Mouse (Mus musculus) embryonic facial prominence, embryonic 12.5 days (tissue): ENCODE results near the gene 6030408B16Rik. TPM values are rescaled to one million over a fixed set of nuclear protein-coding genes. Genes with fewer than 3 reads are reported as not detected.
A peak's percentile ranks its signal among the peaks of the same experiment; 100 is the strongest.

Source experiments
- ATAC-seq: fragments of 200-750 bp; cut with Nextera tagmentation; 2 replicates; pipeline ENCODE4 v1.8.0; 2017; ENCODE audit not compliant: insufficient number of reproducible peaks, insufficient read depth, low FRiP score, low TSS enrichment
- H3K27ac ChIP-seq: fragments of 300-500 bp; sonication (generic); 2 replicates; pipeline ENCODE4 v1.5.1; 2016; ENCODE audit warnings: mild to moderate bottlenecking
- H3K27me3 ChIP-seq: fragments of 300-500 bp; sonication (generic); 2 replicates; pipeline ENCODE4 v1.6.1; 2016; ENCODE audit warnings: mild to moderate bottlenecking, moderate library complexity
- H3K36me3 ChIP-seq: fragments of 300-500 bp; sonication (generic); 2 replicates; pipeline ENCODE4 v1.6.1; 2016; ENCODE audit warnings: mild to moderate bottlenecking
- H3K4me1 ChIP-seq: fragments of 300-500 bp; sonication (generic); 2 replicates; pipeline ENCODE4 v1.6.1; 2016
- H3K4me2 ChIP-seq: fragments of 300-500 bp; sonication (generic); replicated peaks from 2 replicates; pipeline ENCODE4 v1.6.1; 2016; ENCODE audit warnings: mild to moderate bottlenecking, moderate library complexity
- H3K4me3 ChIP-seq: fragments of 300-500 bp; sonication (generic); 2 replicates; pipeline ENCODE4 v1.5.1; 2016; ENCODE audit warnings: mild to moderate bottlenecking
- H3K9ac ChIP-seq: fragments of 300-500 bp; sonication (generic); 2 replicates; pipeline ENCODE4 v1.6.1; 2016; ENCODE audit warnings: mild to moderate bottlenecking, moderate library complexity
- H3K9me3 ChIP-seq: fragments of 300-500 bp; sonication (generic); 2 replicates; pipeline ENCODE4 v1.6.1; 2016; ENCODE audit warnings: mild to moderate bottlenecking, moderate library complexity
- WGBS: fragments of 180-500 bp; shearing (Covaris S2); methylation state at CpG from one replicate; pipeline ENCODE4 v1.1.7; 2016; 5-methylcytosine and 5-hydroxymethylcytosine counted together
- polyA plus RNA-seq: library from polyadenylated mRNA; unstranded; fragments of >200 nt; fragmentation: Nextera tagmentation; extraction: Ambion mirVana; gene quantifications from 2 replicates; pipeline ENCODE4 v1.2.1, GENCODE M21; 2016

The 6030408B16Rik gene
- 1.0 and 1.1 TPM in 2 replicates for polyA plus RNA-seq

DNA sequence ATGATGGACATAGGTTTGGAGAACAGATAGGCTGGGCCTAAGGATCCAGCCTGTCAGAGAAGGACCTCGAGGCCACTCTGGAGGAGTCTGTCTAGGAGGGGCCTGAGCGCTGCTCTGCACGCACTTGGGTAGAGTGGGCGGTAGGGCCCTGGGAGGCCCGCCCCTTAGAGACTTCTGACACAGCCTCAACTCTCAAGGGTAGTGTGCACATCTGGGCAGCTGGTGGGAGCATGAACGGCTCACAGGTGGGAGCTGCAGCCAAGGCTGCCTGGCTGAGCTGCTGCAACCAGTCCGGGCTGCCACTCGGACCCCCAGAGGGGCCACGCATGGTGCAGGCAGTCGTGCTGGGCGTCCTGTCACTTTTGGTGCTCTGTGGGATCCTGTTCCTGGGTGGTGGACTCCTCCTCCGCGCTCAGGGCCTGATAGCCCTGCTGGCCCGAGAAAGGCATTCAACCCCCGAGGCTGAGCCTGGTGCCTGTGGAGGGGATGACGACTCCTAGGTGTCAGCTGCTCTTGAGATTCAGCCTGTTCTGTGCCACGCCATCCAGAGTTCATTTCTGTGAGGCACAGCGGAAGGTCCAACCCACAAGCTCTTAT, at the start of gene 6030408B16Rik:
6030408B16Rik (plus strand) TSS at position 188 of the 597 bp plus-strand sequence.
- 0 out of 2 replicates have a peak, but pooled peaks cover 12% of the 10 kb centered on the region for H3K4me1 ChIP-seq
- peak within 1 kb of the TSS; percentile 43 for H3K27ac ChIP-seq
- peaks cover 41% of the 10 kb centered on the region for H3K36me3 ChIP-seq
- WGBS = 63% methylated on average over 18 of the region's 18 CpGs
- no peak for ATAC-seq
- 0 out of 2 replicates have a peak within 1 kb of the TSS, but pooled peaks have one; percentile 2 for H3K9ac ChIP-seq
- no peaks in the 10 kb centered on the region for H3K9me3 ChIP-seq
- H3K4me3 ChIP-seq = no peak within 1 kb of the TSS
- H3K4me2 ChIP-seq = no peak within 1 kb of the TSS
- H3K27me3 ChIP-seq = no peaks in the 10 kb centered on the region

DNA sequence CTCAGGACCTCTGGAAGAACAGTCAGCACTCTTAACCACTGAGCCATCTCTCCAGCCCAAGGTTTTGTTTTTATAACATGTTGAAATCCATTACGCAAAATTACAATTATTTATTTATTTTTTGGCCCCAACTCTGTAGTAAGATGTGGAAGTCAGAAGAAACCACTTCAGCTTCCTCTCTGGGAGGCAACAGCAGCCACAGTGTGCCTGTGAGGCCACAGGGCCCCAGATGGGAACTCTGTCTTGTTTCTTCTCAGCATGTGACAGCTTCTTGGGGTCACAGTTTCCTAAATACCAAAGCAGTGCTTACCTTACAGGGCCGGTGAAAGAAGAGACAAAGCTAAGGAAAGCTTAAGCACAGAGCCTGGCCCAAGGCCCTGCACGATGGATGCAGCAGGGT, 49.0 kb upstream of the 6030408B16Rik start:
- H3K9ac ChIP-seq = no peak overlapping the region
- H3K4me1 ChIP-seq = peaks cover 30% of the 10 kb centered on the region
- no peak overlapping the region for H3K4me3 ChIP-seq
- no peaks in the 10 kb centered on the region for H3K36me3 ChIP-seq
- no peak overlapping the region for H3K4me2 ChIP-seq
- H3K9me3 ChIP-seq = no peaks in the 10 kb centered on the region
- no peaks in the 10 kb centered on the region for H3K27me3 ChIP-seq
- ATAC-seq = no peak
- H3K27ac ChIP-seq = no peak overlapping the region
- WGBS = 65% methylated on average over 3 of the region's 3 CpGs

DNA sequence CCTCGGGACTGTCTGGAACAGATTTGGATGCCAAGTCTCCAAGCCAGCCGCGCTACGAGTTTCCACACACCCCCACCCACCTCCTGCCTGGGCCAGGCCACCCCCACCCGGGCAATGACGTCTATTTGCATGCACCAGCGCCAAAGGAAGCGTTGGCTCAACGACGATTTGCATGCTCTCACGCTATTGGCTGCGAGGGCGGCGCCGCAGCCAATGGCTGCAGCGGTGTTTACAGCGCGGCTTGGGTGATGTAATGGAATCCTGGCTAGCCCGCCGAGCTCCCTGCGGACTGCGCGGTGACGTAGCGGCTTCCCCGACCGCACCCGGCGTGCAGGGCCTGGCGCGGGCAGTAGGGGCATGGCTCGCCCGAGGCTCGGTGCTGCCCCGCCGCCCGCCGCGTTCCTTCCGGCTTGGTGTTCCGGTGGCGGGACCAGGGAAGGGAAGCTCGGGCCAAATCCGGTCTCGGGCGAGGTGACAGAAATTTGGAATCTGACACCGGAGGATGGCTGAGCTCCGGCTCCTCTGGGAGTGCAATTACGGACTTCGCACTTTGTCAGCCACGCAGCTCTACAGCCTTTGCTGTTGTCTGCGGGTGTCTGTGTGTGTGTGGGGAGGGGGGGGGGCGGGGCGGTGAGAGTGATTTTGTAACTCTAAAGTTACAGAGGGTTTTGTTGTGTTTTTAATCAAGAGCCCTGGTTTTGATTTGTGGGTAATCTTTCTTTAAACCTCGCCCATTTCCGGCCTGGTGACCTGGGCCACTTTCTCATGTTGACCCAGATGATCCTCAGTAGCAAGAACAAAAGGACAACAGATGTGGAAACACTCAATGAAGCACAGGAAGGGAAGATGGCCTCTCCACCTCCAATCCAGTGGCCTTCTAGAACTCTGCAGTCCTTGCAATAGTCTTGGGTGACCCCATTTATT, 46.5 kb upstream of the 6030408B16Rik start:
- Histone ChIP-seq H3K9me3 (no peaks in the 10 kb centered on the region), H3K4me3 (peak overlapping the region; percentile 42), H3K4me1 (peaks cover 24% of the 10 kb centered on the region), H3K36me3 (no peaks in the 10 kb centered on the region), H3K27ac (peak overlapping the region; percentile 90), H3K27me3 (no peaks in the 10 kb centered on the region), H3K9ac (peak overlapping the region; percentile 31; the same call in 1 of the 2 replicates), H3K4me2 (peak overlapping the region; percentile 58)
- peak; percentile 93 for ATAC-seq
- WGBS = under 1% methylated on average over 55 of the region's 56 CpGs

DNA sequence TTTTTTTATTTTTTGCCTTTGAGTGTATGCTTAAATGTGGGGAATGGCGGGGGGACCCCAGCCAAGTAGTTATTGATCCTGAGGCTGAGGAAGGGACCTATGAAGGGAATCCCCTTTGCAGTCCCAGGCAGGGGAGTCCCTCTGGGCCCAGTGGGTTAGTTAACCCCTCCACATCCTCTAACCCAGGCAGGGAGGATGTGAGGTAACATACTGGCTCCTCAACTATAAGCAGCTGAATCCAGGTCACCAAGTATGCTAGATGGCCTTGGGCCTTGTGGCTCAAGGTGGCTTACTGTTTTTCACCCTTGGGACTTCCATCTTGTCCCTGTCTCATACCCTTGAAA, 45.9 kb upstream of the 6030408B16Rik start:
- Histone ChIP-seq H3K9me3 (no peaks in the 10 kb centered on the region), H3K27ac (peak overlapping the region; percentile 90), H3K4me2 (peak overlapping the region; percentile 58; the same call in 1 of the 2 replicates), H3K4me1 (peaks cover 24% of the 10 kb centered on the region), H3K36me3 (no peaks in the 10 kb centered on the region), H3K9ac (0 out of 2 replicates have a peak overlapping the region, but pooled peaks have one; percentile 31), H3K27me3 (no peaks in the 10 kb centered on the region), H3K4me3 (peak overlapping the region; percentile 42)
- ATAC-seq = no peak
- 35% methylated on average over 1 of the region's 1 CpGs for WGBS

DNA sequence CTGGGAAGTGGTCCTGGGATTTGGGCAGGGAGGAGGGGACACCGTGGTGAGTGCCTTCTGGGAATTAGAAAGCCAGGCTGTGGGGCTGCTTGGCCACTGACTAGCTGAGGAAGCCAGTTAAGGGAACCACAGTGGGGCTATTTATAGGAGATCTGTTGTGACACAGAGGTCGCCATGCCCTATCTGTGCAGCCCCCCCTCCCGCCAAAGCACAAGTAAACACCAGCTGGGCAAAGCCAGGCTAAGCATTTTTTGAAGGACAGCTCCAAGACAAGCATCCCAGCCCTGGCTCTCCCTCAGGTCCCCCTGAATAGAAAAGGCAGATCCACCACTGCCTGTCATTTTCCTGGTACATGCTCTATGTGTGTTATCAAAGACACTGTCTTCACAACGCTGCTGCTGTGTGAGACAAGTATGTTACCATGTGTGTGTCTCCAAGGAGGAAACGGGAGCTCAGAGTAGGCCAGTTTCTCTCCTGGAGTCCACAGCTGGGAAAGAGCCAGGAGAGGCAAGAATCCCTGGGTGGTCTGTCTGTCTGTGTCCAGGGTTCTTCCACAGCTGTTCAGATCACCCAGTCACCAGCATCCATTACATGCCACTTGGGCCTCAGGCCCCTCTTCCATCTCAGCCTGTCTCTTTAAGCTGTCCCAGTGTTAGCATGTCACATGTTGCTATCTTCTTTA, 44.8 kb upstream of the 6030408B16Rik start:
- WGBS = 28% methylated on average over 5 of the region's 5 CpGs
- no peak overlapping the region for H3K4me3 ChIP-seq
- no peak for ATAC-seq

DNA sequence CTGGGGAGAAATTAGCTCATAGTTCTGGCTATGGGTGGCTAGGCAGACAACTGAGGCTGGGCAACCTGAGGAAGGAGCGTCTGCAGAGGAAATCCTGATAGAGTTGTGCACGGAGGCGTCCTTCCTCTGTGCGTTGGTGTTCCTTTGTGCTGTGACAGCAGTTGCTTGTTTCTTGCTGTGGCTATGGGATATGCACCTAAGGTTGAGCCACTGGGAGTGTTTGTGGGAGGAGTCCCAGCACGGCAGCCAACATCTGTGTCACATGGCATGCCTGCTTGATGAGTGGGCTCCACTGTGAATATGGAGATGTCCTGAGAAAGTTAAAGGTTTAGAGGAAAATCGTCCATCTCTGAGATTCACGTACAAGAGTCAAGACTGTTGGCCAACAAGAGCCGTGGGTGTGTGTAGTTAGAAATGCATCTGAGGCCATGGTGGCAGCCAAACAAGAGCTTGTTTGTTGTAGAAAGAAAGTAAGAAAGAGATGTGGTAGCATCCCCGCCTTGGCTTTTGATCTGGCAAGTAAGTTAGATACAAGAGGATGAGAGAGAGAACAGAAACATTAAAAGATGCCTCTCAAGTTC, 42.7 kb upstream of the 6030408B16Rik start:
- ATAC-seq = no peak
- WGBS = 87% methylated on average over 9 of the region's 9 CpGs

More for the DNA sequence above, 44.8 kb upstream of the 6030408B16Rik start:
- Histone ChIP-seq H3K9me3 (no peaks in the 10 kb centered on the region), H3K4me1 (peaks cover 20% of the 10 kb centered on the region), H3K9ac (no peak overlapping the region), H3K27me3 (no peaks in the 10 kb centered on the region), H3K27ac (peak overlapping the region; percentile 18), H3K4me2 (no peak overlapping the region), H3K36me3 (no peaks in the 10 kb centered on the region)

DNA sequence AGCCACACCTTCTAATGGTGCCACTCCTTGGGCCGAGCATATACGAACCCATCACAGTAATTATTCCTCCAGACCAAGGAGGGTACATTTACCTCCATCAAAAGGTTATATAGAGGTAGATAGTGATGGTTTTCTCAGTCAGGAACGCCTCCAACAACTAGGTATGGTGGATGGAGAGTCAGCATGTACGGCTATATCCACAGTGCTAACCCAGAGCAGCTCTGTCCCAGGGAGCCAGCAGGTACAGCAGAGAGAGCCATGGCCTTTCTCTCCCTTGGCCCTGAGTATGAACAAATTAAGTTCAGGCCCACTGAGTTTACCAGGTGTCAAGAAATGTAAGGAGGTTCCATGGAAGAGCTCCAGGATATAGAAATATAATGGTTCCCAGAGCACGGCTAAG, 41.1 kb upstream of the 6030408B16Rik start:
- WGBS = 84% methylated on average over 5 of the region's 5 CpGs
- Histone ChIP-seq H3K4me3 (no peak overlapping the region), H3K4me1 (peaks cover 20% of the 10 kb centered on the region), H3K27me3 (peaks cover 4% of the 10 kb centered on the region; the same call in 1 of the 2 replicates), H3K27ac (no peak overlapping the region), H3K9me3 (no peaks in the 10 kb centered on the region), H3K36me3 (no peaks in the 10 kb centered on the region), H3K4me2 (no peak overlapping the region), H3K9ac (no peak overlapping the region)
- no peak for ATAC-seq

More for the DNA sequence above, 42.7 kb upstream of the 6030408B16Rik start:
- no peak overlapping the region for H3K27ac ChIP-seq
- peaks cover 4% of the 10 kb centered on the region; the same call in 1 of the 2 replicates for H3K27me3 ChIP-seq
- H3K9me3 ChIP-seq = no peaks in the 10 kb centered on the region
- no peaks in the 10 kb centered on the region for H3K36me3 ChIP-seq
- no peak overlapping the region for H3K4me3 ChIP-seq
- H3K4me1 ChIP-seq = peaks cover 27% of the 10 kb centered on the region
- no peak overlapping the region for H3K9ac ChIP-seq
- no peak overlapping the region for H3K4me2 ChIP-seq

DNA sequence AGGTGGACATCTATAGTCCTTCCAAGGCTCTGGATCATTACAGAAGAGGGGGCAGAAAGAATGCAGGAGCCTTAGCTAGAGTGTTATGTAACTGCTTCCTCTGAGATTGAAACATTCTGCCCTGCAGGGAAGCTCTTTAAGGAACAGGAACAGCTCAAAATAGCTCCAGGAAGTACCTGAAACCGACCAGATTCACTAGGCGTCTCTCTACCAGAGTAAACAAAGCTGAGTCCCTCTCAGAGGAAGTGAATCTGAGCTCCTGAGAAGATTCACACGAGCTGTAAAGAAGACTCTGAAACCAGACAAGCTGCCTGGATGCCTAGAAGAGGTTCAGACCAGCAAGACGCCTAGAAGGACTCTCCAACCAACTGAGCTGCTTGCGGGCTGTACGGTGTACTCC, 40.4 kb upstream of the 6030408B16Rik start:
- ATAC-seq = no peak
- Histone ChIP-seq H3K27me3 (peaks cover 4% of the 10 kb centered on the region; the same call in 1 of the 2 replicates), H3K4me1 (peaks cover 16% of the 10 kb centered on the region), H3K4me3 (no peak overlapping the region), H3K36me3 (no peaks in the 10 kb centered on the region), H3K9me3 (no peaks in the 10 kb centered on the region), H3K27ac (no peak overlapping the region), H3K4me2 (no peak overlapping the region), H3K9ac (no peak overlapping the region)
- 87% methylated on average over 6 of the region's 6 CpGs for WGBS

DNA sequence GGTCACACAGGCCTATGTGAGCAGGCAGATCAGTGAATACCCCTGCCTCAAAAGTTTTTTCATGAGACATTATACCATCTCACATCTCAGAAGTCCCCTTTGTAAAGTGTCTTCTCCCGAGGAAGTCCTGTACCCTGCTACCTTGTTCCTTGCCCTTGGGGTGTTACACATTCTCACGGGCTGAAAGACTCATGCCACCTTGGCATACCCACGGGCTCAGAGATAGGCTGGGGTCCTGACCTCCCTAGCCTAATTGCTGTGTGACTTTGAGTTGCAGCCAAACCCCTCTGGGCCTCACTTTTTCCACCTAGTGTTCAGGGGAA, 39.5 kb upstream of the 6030408B16Rik start:
- H3K4me1 ChIP-seq = peaks cover 7% of the 10 kb centered on the region
- H3K27me3 ChIP-seq = peaks cover 4% of the 10 kb centered on the region; the same call in 1 of the 2 replicates
- H3K9me3 ChIP-seq = no peaks in the 10 kb centered on the region
- ATAC-seq = no peak
- H3K27ac ChIP-seq = 0 out of 2 replicates have a peak overlapping the region, but pooled peaks have one; percentile 56
- H3K9ac ChIP-seq = peak overlapping the region; percentile 77
- peak overlapping the region; percentile 62 for H3K4me3 ChIP-seq
- 32% methylated on average over 3 of the region's 3 CpGs for WGBS
- peak overlapping the region; percentile 90 for H3K4me2 ChIP-seq
- H3K36me3 ChIP-seq = no peaks in the 10 kb centered on the region

DNA sequence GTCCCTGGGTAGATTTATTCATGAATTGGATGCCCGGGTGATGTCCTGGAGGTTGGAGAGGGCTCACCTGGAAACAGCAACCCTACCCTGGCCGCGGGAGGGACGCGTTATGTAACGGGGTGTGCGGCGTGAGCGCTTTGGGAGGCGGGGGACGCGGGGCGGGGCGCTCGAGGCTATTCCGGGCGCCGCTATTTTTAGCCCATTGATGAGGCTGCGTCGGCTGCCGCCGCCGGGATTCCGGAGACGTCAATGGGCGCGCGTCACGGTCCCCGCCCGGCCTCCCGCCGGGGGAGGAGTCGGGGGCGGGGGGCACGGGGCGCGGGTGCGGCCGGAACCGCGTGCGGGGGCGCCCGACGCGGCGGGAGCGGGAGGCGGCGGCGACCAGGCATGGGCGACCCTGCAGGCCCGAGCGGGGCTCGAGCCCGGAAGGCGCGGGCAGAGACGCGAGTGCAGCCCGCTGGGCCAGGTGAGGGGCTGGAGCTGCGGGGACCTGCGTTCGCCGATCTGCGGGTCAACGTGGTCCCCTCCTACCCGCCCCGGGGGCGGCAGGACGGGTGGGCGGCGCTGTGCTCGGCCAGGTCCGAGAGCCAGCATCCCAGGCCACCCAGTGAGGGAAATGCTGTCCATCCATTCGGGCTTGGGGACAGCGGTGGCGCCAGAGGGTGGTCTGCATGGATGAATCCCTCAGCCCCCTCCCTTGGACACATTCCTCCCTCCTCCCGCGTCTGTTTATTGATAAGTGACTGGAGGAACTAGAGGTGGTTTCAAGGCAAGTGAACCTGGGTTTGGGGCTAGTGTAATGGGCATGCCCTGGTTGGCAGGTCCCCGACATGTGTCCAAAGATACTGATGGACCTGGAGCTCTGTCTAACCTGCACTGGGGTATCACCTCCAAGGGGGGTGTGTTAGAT, 38.9 kb upstream of the 6030408B16Rik start, which contains the start of gene Nr4a1:
Nr4a1 (plus strand) TSS at position 384 of the 910 bp plus-strand sequence.
- peak within 1 kb of the TSS; percentile 62 for H3K4me3 ChIP-seq
- peaks cover 7% of the 10 kb centered on the region for H3K4me1 ChIP-seq
- no peaks in the 10 kb centered on the region for H3K36me3 ChIP-seq
- 2% methylated on average over 61 of the region's 82 CpGs for WGBS
- ATAC-seq = peak; percentile 58; the same call in 1 of the 2 replicates
- no peaks in the 10 kb centered on the region for H3K9me3 ChIP-seq
- peak within 1 kb of the TSS; percentile 77 for H3K9ac ChIP-seq
- H3K27me3 ChIP-seq = peaks cover 4% of the 10 kb centered on the region; the same call in 1 of the 2 replicates
- H3K4me2 ChIP-seq = peak within 1 kb of the TSS; percentile 90
- peak within 1 kb of the TSS; percentile 56; the same call in 1 of the 2 replicates for H3K27ac ChIP-seq
